Mouse (Mus musculus) spleen, adult 2 months (tissue): ENCODE measurements around the gene Inpp5a.

ENCODE experiments used
- CTCF ChIP-seq: fragments of 200-500 bp; IDR thresholded peaks from 2 replicates; pipeline ENCODE4 v1.5.1; 2011; ENCODE audit warnings: mild to moderate bottlenecking, inconsistent platforms; ENCODE audit not compliant: insufficient read depth, insufficient read length, insufficient replicate concordance; ENCODE audit errors: extremely low read depth
- POLR2A ChIP-seq: fragments of 200-500 bp; IDR thresholded peaks from 2 replicates; pipeline ENCODE4 v1.6.1; 2011; ENCODE audit warnings: low read depth, low read length, inconsistent platforms

- TF ChIP-seq CTCF (no peak), POLR2A (no peak)
These were observed 117.9 kb downstream of the Inpp5a start for GRCm38 (mm10) chr7:139506677-139507412.
